ENCODE assay signal across 8 mouse cellular contexts in genomic region chr10:115251088-115251934, GRCm38 (mm10). TPM values are rescaled to one million over a fixed set of nuclear protein-coding genes. Genes with fewer than 3 reads are reported as not detected.
DNase-seq lines count a peak whose midpoint lies in the region; ATAC-seq and TF ChIP-seq lines count a peak whose summit lies in the region.

Tbc1d15 (minus strand) TSS chr10:115251467.

- under 1% methylated on average over 67 of the region's 67 CpGs for WGBS in hindbrain, embryonic 10.5 days
- under 1% methylated on average over 63 of the region's 67 CpGs for WGBS in lung, postnatal 0 days

- no peak for TF ChIP-seq CTCF in lung, postnatal 0 days (IDR thresholded peaks at IDR 0.05)

- peak; percentile 97 for ATAC-seq in frontal cortex, adult (ENCODE audit: low TSS enrichment)
- ATAC-seq in lung, postnatal 0 days: peak; percentile 97

- peak; percentile 100 for DNase-seq in MN1 (ENCODE audit: low spot score)
- DNase-seq in cerebellum, adult 9-10 months: peak; percentile 98
- peak; percentile 99 for DNase-seq in hindbrain, embryonic 10.5 days (ENCODE audit: low spot score)
- peak; percentile 98 for DNase-seq in layer of hippocampus, adult 9-11 months
- peak; percentile 100 for DNase-seq in lung, postnatal 0 days (ENCODE audit: low spot score)
- peak; percentile 96 for DNase-seq in ovary, postnatal 14 days (ENCODE audit: low spot score)
- DNase-seq in thymus, postnatal 14 days: peak; percentile 98

- peak within 1 kb of the TSS; percentile 85 for H3K4me2 ChIP-seq in lung, postnatal 0 days (replicated peaks; ENCODE audit: low read depth, low read length)

- H3K9me3 ChIP-seq in hindbrain, embryonic 10.5 days: no peaks in the 10 kb centered on the region
- H3K9me3 ChIP-seq in lung, postnatal 0 days (ENCODE audit: low read length): no peaks in the 10 kb centered on the region

- H3K27me3 ChIP-seq in hindbrain, embryonic 10.5 days (ENCODE audit: insufficient read depth, poor library complexity, severe bottlenecking): no peaks in the 10 kb centered on the region
- H3K27me3 ChIP-seq in lung, postnatal 0 days (replicated peaks; ENCODE audit: insufficient read depth, low read length): no peaks in the 10 kb centered on the region

- H3K36me3 ChIP-seq in hindbrain, embryonic 10.5 days: no peaks in the 10 kb centered on the region
- no peaks in the 10 kb centered on the region for H3K36me3 ChIP-seq in lung, postnatal 0 days (ENCODE audit: insufficient read depth, low read length)

- peak within 1 kb of the TSS; percentile 83 for H3K4me3 ChIP-seq in hindbrain, embryonic 10.5 days
- H3K4me3 ChIP-seq in lung, postnatal 0 days (ENCODE audit: low read depth, low read length): peak within 1 kb of the TSS; percentile 98

- peaks cover 22% of the 10 kb centered on the region for H3K4me1 ChIP-seq in hindbrain, embryonic 10.5 days (replicated peaks)
- H3K4me1 ChIP-seq in lung, postnatal 0 days (ENCODE audit: insufficient read depth, low read depth, low read length): peaks cover 3% of the 10 kb centered on the region

- TF ChIP-seq EP300 in lung, postnatal 0 days (IDR thresholded peaks at IDR 0.05): no peak

- peak within 1 kb of the TSS; percentile 82 for H3K9ac ChIP-seq in lung, postnatal 0 days (replicated peaks; ENCODE audit: low read depth)

- H3K27ac ChIP-seq in hindbrain, embryonic 10.5 days: peak within 1 kb of the TSS; percentile 89
- peak within 1 kb of the TSS; percentile 92 for H3K27ac ChIP-seq in lung, postnatal 0 days (ENCODE audit: low read length)

RNA-seq across cellular contexts. Expression of gene Tbc1d15, which starts in this region (rescaled TPM):
- polyA plus RNA-seq in hindbrain, embryonic 10.5 days (2016; fragmentation: Nextera tagmentation; extraction: Ambion mirVana): 39.0 and 50.0 TPM in 2 replicates
- 47.9 and 49.9 TPM in 2 replicates for polyA plus RNA-seq in lung, postnatal 0 days (2015; fragmentation: Nextera tagmentation; extraction: Ambion mirVana)

Comparison
In these comparisons a context has a peak if more than half of its experiments do, and no peak if none do; other contexts are left out.
1. Peak in every context shown above with its lines: DNase-seq, ATAC-seq, H3K4me3 ChIP-seq and H3K27ac ChIP-seq.